Mouse (Mus musculus) liver, embryonic 15.5 days (tissue): ENCODE measurements around the gene Atat1. TPM values are rescaled to one million over a fixed set of nuclear protein-coding genes. Genes with fewer than 3 reads are reported as not detected.
A peak's percentile ranks its signal among the peaks of the same experiment; 100 is the strongest.

Experiments
- ATAC-seq: fragments of 200-750 bp; cut with Nextera tagmentation; 2 replicates; pipeline ENCODE4 v1.8.0; 2017; ENCODE audit warnings: moderate number of reproducible peaks, mild to moderate bottlenecking, moderate library complexity; ENCODE audit not compliant: insufficient read depth
- H3K27ac ChIP-seq: fragments of 300-500 bp; sonication (generic); replicated peaks from 2 replicates; pipeline ENCODE4 v1.5.1; 2015; ENCODE audit warnings: mild to moderate bottlenecking, inconsistent platforms
- H3K27me3 ChIP-seq: fragments of 300-500 bp; sonication (generic); 2 replicates; pipeline ENCODE4 v1.6.1; 2015; ENCODE audit warnings: mild to moderate bottlenecking, inconsistent platforms
- H3K36me3 ChIP-seq: fragments of 300-500 bp; sonication (generic); replicated peaks from 2 replicates; pipeline ENCODE4 v1.6.1; 2015; ENCODE audit warnings: moderate library complexity, mild to moderate bottlenecking, inconsistent platforms
- H3K4me1 ChIP-seq: fragments of 300-500 bp; sonication (generic); replicated peaks from 2 replicates; pipeline ENCODE4 v1.6.1; 2015; ENCODE audit warnings: inconsistent platforms
- H3K4me2 ChIP-seq: fragments of 300-500 bp; sonication (generic); 2 replicates; pipeline ENCODE4 v1.6.1; 2015; ENCODE audit warnings: moderate library complexity, mild to moderate bottlenecking, inconsistent platforms
- H3K4me3 ChIP-seq: fragments of 300-500 bp; sonication (generic); replicated peaks from 2 replicates; pipeline ENCODE4 v1.5.1; 2015; ENCODE audit warnings: mild to moderate bottlenecking, inconsistent platforms
- H3K9ac ChIP-seq: fragments of 300-500 bp; sonication (generic); 2 replicates; pipeline ENCODE4 v1.6.1; 2015; ENCODE audit warnings: moderate library complexity, mild to moderate bottlenecking, inconsistent platforms
- H3K9me3 ChIP-seq: fragments of 300-500 bp; sonication (generic); replicated peaks from 2 replicates; pipeline ENCODE4 v1.6.1; 2016; ENCODE audit warnings: inconsistent platforms
- WGBS: fragments of 180-500 bp; shearing (Covaris S2); methylation state at CpG from one replicate; pipeline ENCODE4 v1.1.7; 2015; ENCODE audit warnings: mixed read lengths; ENCODE audit not compliant: insufficient replicate concordance; 5-methylcytosine and 5-hydroxymethylcytosine counted together
- polyA plus RNA-seq: library from polyadenylated mRNA; unstranded; fragments of >200 nt; fragmentation: Nextera tagmentation; extraction: Ambion mirVana; gene quantifications from 2 replicates; pipeline ENCODE4 v1.2.1, GENCODE M21; 2015

Atat1 gene
- polyA plus RNA-seq, 1 experiment from 2014 or later, result 7.3 TPM

DNA sequence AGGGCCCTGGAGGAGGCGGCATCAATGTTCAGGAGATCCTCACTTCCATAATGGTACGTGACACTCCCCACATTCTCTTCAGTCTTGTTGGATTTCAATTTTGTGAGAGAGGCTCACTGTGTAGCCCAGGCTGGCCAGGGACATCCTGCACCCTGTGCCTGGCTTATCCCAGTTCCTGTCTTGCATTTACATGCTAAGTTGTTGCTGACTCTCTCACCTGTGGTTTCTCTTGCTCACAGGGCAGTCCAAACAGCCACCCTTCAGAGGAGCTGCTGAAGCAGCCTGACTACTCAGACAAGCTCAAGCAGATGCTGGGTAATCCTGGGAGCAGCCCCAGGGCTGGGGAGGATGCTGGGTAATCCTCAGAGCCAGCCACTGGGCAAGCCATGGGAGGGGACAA lies 19.7 kb upstream of the Atat1 start:
- Histone ChIP-seq H3K4me3 (no peak overlapping the region), H3K36me3 (peaks cover 73% of the 10 kb centered on the region), H3K9me3 (no peaks in the 10 kb centered on the region), H3K27ac (no peak overlapping the region), H3K4me2 (no peak overlapping the region), H3K9ac (no peak overlapping the region), H3K4me1 (peaks cover 42% of the 10 kb centered on the region), H3K27me3 (no peaks in the 10 kb centered on the region)
- WGBS, result 90% methylated on average over 2 of the region's 2 CpGs
- ATAC-seq, result no peak

DNA sequence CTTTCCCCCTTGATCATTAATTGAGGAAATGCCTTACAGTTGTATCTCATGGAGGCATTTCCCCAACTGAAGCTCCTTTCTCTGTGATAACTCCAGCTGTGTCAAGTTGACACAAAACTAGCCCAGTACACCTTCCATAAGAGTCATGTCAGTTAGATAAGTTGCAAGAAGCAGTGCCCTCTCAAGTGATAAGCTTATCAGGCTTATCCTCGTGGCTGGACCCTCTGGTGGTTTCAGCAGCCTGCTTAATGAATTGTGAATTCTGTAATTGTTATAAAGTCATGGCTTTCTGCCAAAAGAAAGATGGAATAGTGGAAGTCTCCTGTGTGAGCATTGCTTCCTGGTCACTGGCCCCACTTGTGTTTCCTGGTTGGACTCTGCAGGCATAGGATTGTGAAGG lies 17.6 kb upstream of the Atat1 start:
- H3K27ac ChIP-seq, result peak overlapping the region; percentile 77
- H3K36me3 ChIP-seq, result peaks cover 90% of the 10 kb centered on the region
- 0 out of 2 replicates have a peak overlapping the region, but pooled peaks have one; percentile 40 for H3K4me2 ChIP-seq
- peaks cover 62% of the 10 kb centered on the region for H3K4me1 ChIP-seq
- no peak overlapping the region for H3K4me3 ChIP-seq
- no peaks in the 10 kb centered on the region for H3K9me3 ChIP-seq
- no peaks in the 10 kb centered on the region for H3K27me3 ChIP-seq
- 14% methylated on average over 1 of the region's 1 CpGs for WGBS
- H3K9ac ChIP-seq, result no peak overlapping the region
- ATAC-seq, result peak; percentile 84

DNA sequence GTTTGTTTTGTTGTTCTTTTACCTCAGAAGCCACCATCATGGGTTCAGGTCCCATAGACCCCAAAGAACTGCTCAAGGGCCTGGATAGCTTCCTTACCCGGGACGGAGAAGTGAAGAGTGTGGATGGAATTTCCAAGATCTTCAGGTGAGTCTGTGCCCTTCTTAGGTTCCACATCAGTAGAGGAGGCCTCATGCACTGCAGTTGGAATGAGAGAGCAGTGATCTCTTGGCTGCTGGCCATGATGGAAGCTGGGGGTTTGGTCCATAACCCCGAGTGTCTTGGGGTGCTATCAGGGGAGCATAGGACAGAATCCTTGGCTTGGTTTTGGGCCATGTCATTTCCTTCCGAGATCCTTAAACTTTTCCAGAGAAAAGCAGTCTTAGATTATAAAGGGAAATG lies 13.4 kb upstream of the Atat1 start:
- WGBS, result 83% methylated on average over 4 of the region's 4 CpGs
- no peak overlapping the region for H3K4me3 ChIP-seq
- no peaks in the 10 kb centered on the region for H3K9me3 ChIP-seq
- peaks cover 91% of the 10 kb centered on the region for H3K4me1 ChIP-seq
- peak overlapping the region; percentile 19; the same call in 1 of the 2 replicates for H3K27ac ChIP-seq
- no peaks in the 10 kb centered on the region for H3K27me3 ChIP-seq
- no peak overlapping the region for H3K9ac ChIP-seq
- ATAC-seq, result no peak
- no peak overlapping the region for H3K4me2 ChIP-seq
- peaks cover 78% of the 10 kb centered on the region for H3K36me3 ChIP-seq

- Histone ChIP-seq H3K36me3 (peaks cover 74% of the 10 kb centered on the region), H3K27me3 (no peaks in the 10 kb centered on the region), H3K4me1 (peaks cover 84% of the 10 kb centered on the region), H3K27ac (peak overlapping the region; percentile 19), H3K9ac (no peak overlapping the region), H3K4me3 (no peak overlapping the region), H3K9me3 (no peaks in the 10 kb centered on the region), H3K4me2 (no peak overlapping the region)
- no peak for ATAC-seq
- WGBS, result 80% methylated on average over 3 of the region's 3 CpGs
Measured at GRCm38 (mm10) chr17:35922566-35922965, 12.7 kb upstream of the Atat1 start.

GRCm38 (mm10) chr17:35921710-35922109 lies 11.8 kb upstream of the Atat1 start:
- Histone ChIP-seq H3K27ac (peak overlapping the region; percentile 52; the same call in 1 of the 2 replicates), H3K4me1 (peaks cover 77% of the 10 kb centered on the region), H3K36me3 (peaks cover 70% of the 10 kb centered on the region), H3K9ac (no peak overlapping the region), H3K4me2 (no peak overlapping the region), H3K9me3 (no peaks in the 10 kb centered on the region), H3K4me3 (no peak overlapping the region), H3K27me3 (no peaks in the 10 kb centered on the region)
- 85% methylated on average over 4 of the region's 4 CpGs for WGBS
- ATAC-seq, result no peak

- H3K27ac ChIP-seq, result peak overlapping the region; percentile 96
- H3K4me2 ChIP-seq, result peak overlapping the region; percentile 74
- H3K27me3 ChIP-seq, result no peaks in the 10 kb centered on the region
- ATAC-seq, result no peak
- H3K4me3 ChIP-seq, result no peak overlapping the region
- peaks cover 71% of the 10 kb centered on the region for H3K4me1 ChIP-seq
- no peaks in the 10 kb centered on the region for H3K9me3 ChIP-seq
- peaks cover 63% of the 10 kb centered on the region for H3K36me3 ChIP-seq
- WGBS, result 73% methylated on average over 5 of the region's 5 CpGs
- peak overlapping the region; percentile 64 for H3K9ac ChIP-seq
Measured at GRCm38 (mm10) chr17:35920862-35921562, 11.1 kb upstream of the Atat1 start.

- H3K36me3 ChIP-seq, result peaks cover 57% of the 10 kb centered on the region
- peaks cover 71% of the 10 kb centered on the region for H3K4me1 ChIP-seq
- peak overlapping the region; percentile 64 for H3K9ac ChIP-seq
- H3K4me2 ChIP-seq, result peak overlapping the region; percentile 74
- no peak for ATAC-seq
- peak overlapping the region; percentile 96 for H3K27ac ChIP-seq
- 59% methylated on average over 1 of the region's 1 CpGs for WGBS
- peak overlapping the region; percentile 77 for H3K4me3 ChIP-seq
- no peaks in the 10 kb centered on the region for H3K27me3 ChIP-seq
- H3K9me3 ChIP-seq, result no peaks in the 10 kb centered on the region
Measured at GRCm38 (mm10) chr17:35920384-35920783, 10.5 kb upstream of the Atat1 start.

DNA sequence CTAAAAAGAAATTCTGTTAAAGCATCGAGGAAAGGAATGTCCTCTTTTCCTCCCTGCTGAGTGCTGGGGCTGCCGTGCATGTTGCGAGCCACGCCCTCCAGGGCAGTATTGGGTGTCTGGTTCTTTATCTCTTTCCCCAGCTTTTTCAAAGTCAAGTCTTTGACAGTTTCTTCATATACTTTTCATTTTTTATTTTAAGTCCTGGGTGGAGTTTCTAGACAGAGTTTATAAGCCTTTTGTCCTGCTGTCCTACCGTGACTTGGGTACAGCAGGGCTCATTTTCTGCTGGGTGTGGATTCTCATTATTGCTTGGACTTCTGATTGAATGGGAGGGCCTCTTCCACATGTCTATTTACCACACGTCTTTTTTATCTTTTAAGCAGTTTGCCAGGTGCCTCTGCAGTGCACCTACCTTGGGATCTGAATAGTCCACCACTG lies 10.0 kb upstream of the Atat1 start:
- H3K27ac ChIP-seq, result peak overlapping the region; percentile 96
- H3K36me3 ChIP-seq, result peaks cover 52% of the 10 kb centered on the region
- H3K4me2 ChIP-seq, result peak overlapping the region; percentile 74
- H3K4me3 ChIP-seq, result peak overlapping the region; percentile 77
- ATAC-seq, result peak; percentile 20; the same call in 1 of the 2 replicates
- 10% methylated on average over 6 of the region's 6 CpGs for WGBS
- H3K27me3 ChIP-seq, result no peaks in the 10 kb centered on the region
- H3K9ac ChIP-seq, result peak overlapping the region; percentile 64
- peaks cover 71% of the 10 kb centered on the region for H3K4me1 ChIP-seq
- no peaks in the 10 kb centered on the region for H3K9me3 ChIP-seq

DNA sequence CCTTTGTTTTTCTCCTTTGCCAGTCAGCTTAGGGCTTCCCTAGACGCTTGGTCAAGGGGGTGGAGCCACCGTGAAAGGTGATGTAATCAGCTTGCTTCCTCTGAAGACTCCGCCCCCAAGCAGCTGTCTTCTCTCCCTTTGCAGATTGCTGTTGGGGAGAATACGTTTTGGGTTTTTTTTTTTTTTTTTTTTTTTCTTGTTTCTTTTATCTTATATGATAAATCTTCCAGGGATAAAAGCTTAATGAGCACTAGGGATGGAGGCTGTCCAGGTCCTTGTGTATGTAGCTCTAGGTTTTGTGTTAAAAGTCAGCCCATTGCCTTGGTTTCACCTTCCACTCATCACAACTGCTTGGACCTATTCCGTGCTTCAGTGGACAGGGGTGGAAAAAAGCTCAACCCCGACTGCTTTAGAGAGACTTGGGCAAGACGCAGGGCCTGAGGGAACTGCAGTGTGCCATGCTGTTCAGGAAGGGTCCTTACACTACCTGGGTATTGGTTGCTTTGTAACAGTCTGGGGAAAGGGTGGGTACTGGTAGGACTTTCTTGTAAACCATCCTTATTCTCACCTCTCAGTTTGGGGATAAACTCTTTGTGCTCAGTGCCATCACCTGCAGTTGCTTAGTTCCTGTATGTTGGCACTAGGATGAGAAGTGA lies 9.3 kb upstream of the Atat1 start:
- Histone ChIP-seq H3K27ac (peak overlapping the region; percentile 96), H3K27me3 (no peaks in the 10 kb centered on the region), H3K9me3 (no peaks in the 10 kb centered on the region), H3K36me3 (peaks cover 49% of the 10 kb centered on the region), H3K4me2 (peak overlapping the region; percentile 74), H3K9ac (peak overlapping the region; percentile 87), H3K4me1 (peaks cover 71% of the 10 kb centered on the region), H3K4me3 (peak overlapping the region; percentile 77)
- ATAC-seq, result peak; percentile 11
- WGBS, result 6% methylated on average over 7 of the region's 7 CpGs

- peak overlapping the region; percentile 77 for H3K4me3 ChIP-seq
- H3K27ac ChIP-seq, result peak overlapping the region; percentile 96
- peak overlapping the region; percentile 74 for H3K4me2 ChIP-seq
- peak overlapping the region; percentile 87 for H3K9ac ChIP-seq
- H3K36me3 ChIP-seq, result peaks cover 49% of the 10 kb centered on the region
- 0% methylated on average over 11 of the region's 11 CpGs for WGBS
- H3K4me1 ChIP-seq, result peaks cover 67% of the 10 kb centered on the region
- H3K27me3 ChIP-seq, result no peaks in the 10 kb centered on the region
- no peaks in the 10 kb centered on the region for H3K9me3 ChIP-seq
- ATAC-seq, result no peak
Measured at GRCm38 (mm10) chr17:35918276-35919059, 8.6 kb upstream of the Atat1 start.
